Mouse (Mus musculus) cerebellum, adult 9-10 months (tissue): Measurements from ENCODE around the gene Pld1.

Experiments
- DNase-seq: peaks from one replicate; pipeline ENCODE4 v3.0.0; 2022

The Pld1 gene

DNA sequence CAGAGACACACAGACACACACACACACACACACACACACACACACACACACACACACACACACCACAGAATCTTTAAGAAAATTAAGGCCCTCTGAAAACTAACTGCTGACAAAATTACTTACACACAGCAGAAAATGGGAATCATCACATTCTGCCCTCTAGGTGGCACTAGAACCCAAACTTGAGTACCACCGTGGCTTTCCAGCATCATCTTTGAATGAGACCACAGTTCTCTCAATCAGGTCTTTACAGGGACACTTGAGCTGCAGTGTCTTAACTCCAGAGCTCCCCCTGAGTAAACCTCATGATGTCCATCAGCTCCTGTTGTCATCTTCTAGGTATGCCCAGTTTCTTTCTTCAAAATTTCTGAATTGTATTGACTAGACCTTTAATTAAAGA lies 227.1 kb downstream of the Pld1 start:
- peak; percentile 84 for DNase-seq

DNA sequence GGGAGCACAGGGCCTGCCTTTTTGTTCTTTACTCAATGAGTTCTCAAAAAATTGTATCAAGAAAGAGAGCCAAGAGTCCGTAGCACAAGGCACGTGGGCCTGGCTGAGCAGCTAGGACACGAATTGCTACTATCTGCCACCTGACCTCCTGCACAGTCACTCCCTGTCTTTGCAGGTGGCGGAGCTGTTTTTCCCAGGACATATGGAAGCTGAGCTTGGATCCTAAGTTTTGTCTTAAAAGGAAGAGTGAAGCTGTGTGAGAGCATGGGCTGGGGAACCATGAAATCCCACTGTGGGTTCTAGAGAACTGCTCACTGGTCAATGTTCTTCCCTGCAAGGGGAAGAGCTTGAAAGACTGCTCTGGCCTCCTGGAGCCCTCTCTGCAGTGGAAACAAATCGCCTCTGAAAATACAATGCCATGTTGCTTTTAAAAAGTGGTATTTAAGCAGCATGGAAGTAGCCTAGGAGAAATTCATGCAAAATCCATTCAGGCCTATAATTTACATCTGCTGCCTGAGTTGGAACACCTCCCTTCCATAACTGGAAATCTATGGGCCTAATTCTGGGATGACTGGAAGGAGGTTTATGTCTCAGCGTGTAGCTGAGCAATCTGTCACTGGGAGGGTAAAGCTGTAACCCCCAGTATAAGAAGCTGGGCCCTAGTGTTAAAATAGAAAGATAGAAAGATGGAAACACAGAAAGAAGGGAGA lies 229.5 kb downstream of the Pld1 start:
- DNase-seq: peak; percentile 74

DNA sequence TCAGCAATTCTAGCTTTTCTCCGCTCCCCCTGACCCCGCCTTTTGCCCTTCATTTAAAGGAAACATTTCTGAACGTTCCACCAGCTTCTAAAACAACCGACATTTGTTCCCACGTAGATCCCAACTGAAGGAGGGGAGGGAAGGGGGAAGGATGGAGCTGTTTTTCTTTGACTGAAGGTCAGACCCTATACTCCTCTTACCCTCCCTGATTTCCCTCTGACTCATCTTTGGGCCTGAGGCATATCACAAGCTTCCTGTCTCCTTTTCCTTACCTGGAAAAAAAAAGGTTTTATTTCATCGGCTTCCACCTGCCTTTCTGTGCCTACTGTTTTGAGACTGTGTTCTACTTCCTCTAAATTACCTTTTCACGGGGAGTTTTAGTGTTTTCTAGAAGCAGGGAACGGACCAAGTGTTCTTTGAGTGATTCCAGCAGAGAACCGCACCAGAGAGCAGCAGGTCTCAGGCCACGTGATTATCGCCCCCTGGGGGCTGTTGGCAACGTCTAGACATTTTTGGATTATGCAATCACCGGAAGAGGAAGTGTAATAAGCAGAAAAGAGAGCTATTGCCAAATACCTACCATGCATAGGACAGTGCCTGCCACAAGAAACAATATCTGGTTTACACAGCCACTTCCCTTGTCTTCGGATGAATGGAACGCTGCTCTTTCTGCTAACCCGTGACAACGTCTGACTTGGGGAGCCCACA lies 232.6 kb downstream of the Pld1 start:
- peak; percentile 88 for DNase-seq

DNA sequence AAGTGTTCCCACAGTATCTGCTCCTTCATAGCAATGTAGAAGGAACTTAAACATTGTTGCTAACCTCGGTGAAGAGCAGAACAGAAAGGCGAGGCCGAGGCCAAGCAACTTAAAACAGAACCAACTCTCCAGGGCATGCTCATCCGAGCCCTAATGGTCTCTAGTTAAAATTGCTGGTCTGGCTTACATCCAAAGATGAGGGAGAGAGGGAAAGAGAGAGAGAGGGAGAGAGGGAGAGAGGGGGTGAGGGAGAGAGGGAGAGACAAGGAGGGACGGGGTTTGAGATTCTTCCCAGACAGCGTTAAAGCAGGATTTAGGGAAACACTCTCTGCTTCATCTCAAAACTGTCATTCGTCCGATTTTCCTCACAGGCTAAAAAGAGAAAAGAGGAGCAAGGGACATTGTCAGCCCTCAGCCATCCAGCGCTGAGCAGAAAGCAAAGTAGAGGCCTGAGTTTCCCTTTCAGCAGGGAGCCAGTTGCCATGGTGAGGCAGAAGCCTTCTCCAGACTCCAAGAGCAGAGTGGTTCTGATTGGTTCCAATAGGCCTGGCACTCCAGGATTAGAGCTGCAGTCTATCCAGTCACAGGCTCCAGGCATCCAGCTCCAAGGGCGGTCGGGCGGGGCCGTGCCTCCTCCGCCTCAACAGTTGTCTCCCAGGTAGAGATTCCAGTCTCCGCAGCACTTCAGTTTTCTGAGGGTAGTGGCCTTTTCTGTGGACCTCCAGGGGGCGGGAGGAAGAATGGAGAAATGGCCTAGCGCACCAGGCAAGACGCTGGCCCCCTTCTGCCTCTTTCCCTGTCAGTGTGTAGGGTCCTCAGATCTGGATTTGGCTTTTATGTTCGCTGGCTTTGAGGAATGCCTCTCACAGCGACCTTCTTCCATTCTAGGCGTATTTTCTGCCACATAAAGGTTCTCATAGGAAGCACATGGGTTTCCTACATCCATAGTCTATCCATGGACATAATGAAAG lies 237.8 kb downstream of the Pld1 start:
- DNase-seq: peak; percentile 81

DNA sequence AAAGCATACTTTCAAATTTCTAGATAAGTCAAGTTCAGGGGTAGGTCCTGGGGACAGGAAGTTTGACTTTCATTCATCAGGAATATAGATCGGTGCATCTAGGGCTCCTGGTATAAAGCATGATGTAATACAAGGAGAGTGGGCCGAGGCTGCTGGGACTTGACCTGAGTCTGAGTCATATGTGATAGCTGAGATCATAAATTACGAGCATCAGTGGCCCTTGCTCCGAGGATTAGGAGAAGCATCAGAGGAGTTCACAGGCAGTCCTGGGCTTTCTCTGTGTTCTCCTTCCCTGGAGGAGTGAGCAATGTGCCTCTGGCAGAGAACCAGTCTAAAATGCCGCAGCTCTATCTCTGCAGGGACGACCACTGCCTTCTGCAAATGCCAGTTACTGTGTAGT lies 239.8 kb downstream of the Pld1 start:
- DNase-seq: no peak
